ENCODE assay signal across 32 mouse cellular contexts in genomic region chr12:73884996-73885395, GRCm38 (mm10). TPM values are rescaled to one million over a fixed set of nuclear protein-coding genes. Genes with fewer than 3 reads are reported as not detected.
"Had no signal": no experiment of that assay in that cellular context is flagged by ENCODE, and none has a peak within 500 bp of the region (broad histone marks: within the 10 kb centered on the region; RNA-seq: fewer than 3 reads in every experiment).

No protein-coding gene starts in this region.

- DNase-seq: left cerebral cortex, postnatal 4 days; liver; liver, embryonic 13.5 days; liver, postnatal 0 days; lung, adult 18-20 months; lung, adult 2 months; lung, embryonic 14.5 days; lung, postnatal 10 days; lung, postnatal 14 days; lung, postnatal 36 days; lung, postnatal 4 days; midbrain, embryonic 14.5 days had no signal

- H3K27me3 ChIP-seq: limb, embryonic 12.5 days; limb, embryonic 13.5 days; limb, embryonic 15.5 days; liver, embryonic 12.5 days; liver, embryonic 13.5 days; liver, embryonic 15.5 days; lung, embryonic 15.5 days; megakaryocyte, embryonic 14.5 days; midbrain, embryonic 12.5 days; midbrain, embryonic 13.5 days; midbrain, embryonic 15.5 days had no signal

- H3K9ac ChIP-seq: limb, embryonic 12.5 days; limb, embryonic 13.5 days; limb, embryonic 15.5 days; liver, embryonic 12.5 days; liver, embryonic 13.5 days; liver, embryonic 14.5 days; liver, embryonic 15.5 days; liver, postnatal 0 days; lung, embryonic 14.5 days; lung, embryonic 15.5 days; midbrain, embryonic 12.5 days; midbrain, embryonic 13.5 days; midbrain, embryonic 15.5 days had no signal

- H3K36me3 ChIP-seq: limb, embryonic 10.5 days; limb, embryonic 12.5 days; limb, embryonic 13.5 days; limb, embryonic 15.5 days; liver, embryonic 12.5 days; liver, embryonic 13.5 days; liver, embryonic 15.5 days; lung, embryonic 15.5 days; midbrain, embryonic 12.5 days; midbrain, embryonic 13.5 days; midbrain, embryonic 15.5 days had no signal

- H3K4me3 ChIP-seq: left cerebral cortex, adult 2 months; limb, embryonic 10.5 days; limb, embryonic 12.5 days; limb, embryonic 13.5 days; limb, embryonic 15.5 days; liver, embryonic 12.5 days; liver, embryonic 13.5 days; liver, embryonic 15.5 days; lung, embryonic 15.5 days; megakaryocyte, embryonic 14.5 days; midbrain, embryonic 12.5 days; midbrain, embryonic 13.5 days; midbrain, embryonic 15.5 days; myocyte had no signal

- H3K4me1 ChIP-seq: limb, embryonic 12.5 days; limb, embryonic 13.5 days; limb, embryonic 15.5 days; midbrain, embryonic 12.5 days; midbrain, embryonic 13.5 days; midbrain, embryonic 15.5 days had no signal

- H3K9me3 ChIP-seq: limb, embryonic 10.5 days; limb, embryonic 12.5 days; limb, embryonic 13.5 days; limb, embryonic 15.5 days; liver, embryonic 12.5 days; liver, embryonic 13.5 days; liver, embryonic 15.5 days; lung, embryonic 15.5 days; megakaryocyte, embryonic 14.5 days; midbrain, embryonic 12.5 days; midbrain, embryonic 13.5 days; midbrain, embryonic 15.5 days had no signal

- ATAC-seq: liver, embryonic 12.5 days; liver, postnatal 0 days; lung, postnatal 0 days; midbrain, embryonic 13.5 days; midbrain, embryonic 15.5 days; midbrain, embryonic 16.5 days had no signal

- H3K27ac ChIP-seq: left cerebral cortex, adult 2 months; limb, embryonic 10.5 days; limb, embryonic 12.5 days; limb, embryonic 13.5 days; limb, embryonic 15.5 days; liver, embryonic 12.5 days; liver, embryonic 13.5 days; liver, embryonic 14.5 days; liver, embryonic 15.5 days; lung, embryonic 15.5 days; macrophage; midbrain, embryonic 12.5 days; midbrain, embryonic 13.5 days; midbrain, embryonic 15.5 days had no signal

- H3K4me2 ChIP-seq: limb, embryonic 12.5 days; limb, embryonic 13.5 days; limb, embryonic 15.5 days; liver, embryonic 12.5 days; liver, embryonic 13.5 days; liver, embryonic 15.5 days; lung, embryonic 14.5 days; lung, embryonic 15.5 days; midbrain, embryonic 12.5 days; midbrain, embryonic 13.5 days; midbrain, embryonic 15.5 days had no signal

RNA-seq across cellular contexts. Expression of gene Gm49321, which starts 52.5 kb away (rescaled TPM):
- total RNA-seq: megakaryocyte-erythroid progenitor cell, adult 5-6 weeks; midbrain, postnatal 0 days; monocyte, adult 5-6 weeks had no signal
- polyA plus RNA-seq: lung, adult 2 months; macrophage; myocyte had no signal
